23 mouse cellular contexts compared by ENCODE assay signal in genomic region chr6:72078178-72078577, GRCm38 (mm10).
"Had no signal": no experiment of that assay in that cellular context is flagged by ENCODE, and none has a peak within 500 bp of the region (broad histone marks: within the 10 kb centered on the region; RNA-seq: fewer than 3 reads in every experiment).

No protein-coding gene starts in this region.

- H3K4me2 ChIP-seq: heart, embryonic 12.5 days; hindbrain, embryonic 12.5 days; hindbrain, embryonic 14.5 days; limb, embryonic 13.5 days; limb, embryonic 15.5 days had no signal

- H3K36me3 ChIP-seq: heart, embryonic 10.5 days; heart, embryonic 12.5 days; hindbrain, embryonic 10.5 days; hindbrain, embryonic 12.5 days; limb, embryonic 13.5 days; limb, embryonic 15.5 days had no signal

- ATAC-seq: forebrain, embryonic 16.5 days; hindbrain, embryonic 16.5 days; inflammation-experienced regulatory T-cells, adult 6 months had no signal

- DNase-seq: gastrocnemius, adult 2 months; gastrocnemius, postnatal 10 days; gastrocnemius, postnatal 25 days; heart, adult 18-20 months; heart, postnatal 10 days; heart, postnatal 4 days; kidney, adult 2 months; kidney, postnatal 10 days; kidney, postnatal 36 days; layer of hippocampus, adult 9-11 months; layer of hippocampus, postnatal 36 days; left cerebral cortex, postnatal 4 days had no signal

- H3K4me1 ChIP-seq: heart, embryonic 12.5 days; hindbrain, embryonic 10.5 days; hindbrain, embryonic 12.5 days; limb, embryonic 13.5 days; limb, embryonic 15.5 days had no signal

- H3K4me3 ChIP-seq: gastrocnemius, adult 2 months; heart, embryonic 10.5 days; heart, embryonic 12.5 days; hindbrain, embryonic 10.5 days; hindbrain, embryonic 12.5 days; limb, embryonic 13.5 days; limb, embryonic 15.5 days had no signal

- H3K27ac ChIP-seq: gastrocnemius, adult 2 months; heart, embryonic 10.5 days; hindbrain, embryonic 10.5 days; hindbrain, embryonic 12.5 days; hindbrain, embryonic 14.5 days; limb, embryonic 13.5 days; limb, embryonic 15.5 days; liver, embryonic 14.5 days had no signal

- H3K27me3 ChIP-seq: heart, embryonic 12.5 days; hindbrain, embryonic 12.5 days; limb, embryonic 13.5 days; limb, embryonic 15.5 days had no signal

- H3K9ac ChIP-seq: heart, embryonic 12.5 days; hindbrain, embryonic 12.5 days; hindbrain, embryonic 14.5 days; limb, embryonic 13.5 days; limb, embryonic 15.5 days; liver, embryonic 14.5 days had no signal

- H3K9me3 ChIP-seq: limb, embryonic 13.5 days; limb, embryonic 15.5 days had no signal
